Mouse (Mus musculus) mouse trophoblast stem cell (cell line): ENCODE measurements around the gene Psmc3.

ENCODE experiments used
- in situ Hi-C, 2 experiments: fragments of 300-500 bp; cut with MseI, MboI; formaldehyde crosslinking; loops; 2 replicates in 1 of 2; 3 replicates in 1 of 2; pipeline ENCODE4 v1.15.1; 2025

Gene Psmc3

DNA sequence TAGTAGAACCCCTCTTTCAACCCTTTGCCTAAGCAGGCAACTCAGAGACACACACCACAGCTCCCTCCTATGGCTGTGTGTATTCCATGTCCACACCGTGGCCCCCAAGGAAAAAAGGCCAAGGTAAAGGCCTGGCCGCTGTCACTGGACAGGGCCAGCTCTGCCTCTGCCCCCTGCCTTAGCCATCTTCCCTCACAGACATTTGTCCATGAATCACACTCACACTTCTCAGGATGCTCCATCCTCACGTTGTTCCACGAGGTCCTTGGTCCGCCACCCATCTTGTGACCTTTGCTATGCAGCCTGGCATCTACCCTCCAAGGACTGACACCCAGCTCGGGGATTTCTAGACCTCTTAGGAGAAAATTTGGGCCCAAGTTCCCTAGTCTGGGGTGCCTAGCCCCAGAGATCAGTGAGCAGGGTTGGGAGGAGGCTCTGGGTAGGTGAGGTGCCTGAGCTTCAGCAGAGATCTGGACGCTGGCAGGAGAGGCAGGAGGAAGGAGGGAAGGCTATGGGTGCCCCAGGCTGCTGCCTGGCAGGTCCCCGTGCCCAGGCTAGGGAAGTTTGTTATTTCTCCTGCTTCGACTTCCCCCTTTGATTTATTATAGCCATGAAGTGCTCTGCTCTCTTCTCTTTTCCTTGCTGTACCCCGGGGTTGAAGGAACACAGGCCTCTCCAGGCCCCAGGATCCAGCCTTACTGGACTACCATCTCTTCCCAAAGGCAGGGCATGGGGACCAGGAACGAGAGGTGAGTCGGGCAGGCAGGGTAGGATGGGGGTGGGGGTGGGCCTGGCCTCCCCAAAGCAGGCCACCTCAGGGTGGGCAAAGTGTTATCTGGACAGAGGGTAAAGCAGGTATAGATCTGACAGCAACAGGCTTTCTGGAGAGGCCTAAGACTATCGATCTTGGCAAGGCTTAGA is 28.2 kb downstream of the Psmc3 start, which contains the start of gene Spi1:
Spi1 (plus strand) TSS at position 616 of the 921 bp plus-strand sequence.
- in situ Hi-C loops: no loop called here

DNA sequence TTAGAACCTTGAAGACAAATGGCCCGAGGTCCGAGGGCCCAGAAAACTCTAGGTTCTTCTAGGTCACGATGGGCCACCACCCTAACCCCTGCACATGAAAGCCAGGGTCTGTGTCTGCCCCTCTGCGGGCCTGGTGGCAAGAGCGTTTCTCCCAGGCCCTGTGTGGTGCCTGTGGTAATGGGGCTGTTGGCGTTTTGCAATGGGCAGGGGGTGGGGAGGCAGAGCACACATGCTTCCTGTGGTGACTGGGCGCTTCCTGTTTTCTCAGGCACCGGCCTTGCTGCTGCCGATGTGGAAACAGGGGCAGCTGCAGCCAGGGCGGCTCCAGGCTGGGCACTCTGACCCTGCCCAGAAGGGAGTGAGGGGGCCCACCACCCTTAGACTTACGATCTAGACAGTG is 29.0 kb downstream of the Psmc3 start:
- in situ Hi-C loops: no loop called here

DNA sequence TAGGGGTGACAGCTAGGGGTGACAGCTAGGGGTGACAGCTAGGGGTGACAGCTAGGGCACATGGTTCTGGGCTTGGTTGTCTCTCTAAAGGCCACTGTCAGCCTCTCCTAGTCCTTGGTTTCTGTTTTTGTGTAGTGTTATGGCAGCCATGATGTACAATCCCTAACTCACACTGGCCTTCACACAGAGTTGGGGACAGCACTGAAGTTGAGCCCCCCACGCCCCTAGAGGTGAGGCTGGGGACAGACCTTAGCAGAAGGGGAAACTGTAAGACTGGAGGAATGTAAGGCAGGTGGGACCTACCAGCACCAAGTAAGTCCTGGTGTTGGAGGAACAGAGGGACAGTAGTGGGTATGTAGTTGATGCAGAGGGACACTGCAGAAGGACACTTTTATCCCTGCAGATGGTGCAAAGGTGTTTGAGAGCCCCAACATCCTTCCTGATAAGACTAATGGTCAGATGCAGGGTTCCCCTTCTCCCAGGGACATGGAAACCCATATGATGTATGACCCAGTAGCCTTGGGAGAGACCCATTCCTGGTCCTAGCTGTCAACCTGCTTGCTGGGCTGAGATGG is 29.6 kb downstream of the Psmc3 start:
- in situ Hi-C loops: no loop called here

DNA sequence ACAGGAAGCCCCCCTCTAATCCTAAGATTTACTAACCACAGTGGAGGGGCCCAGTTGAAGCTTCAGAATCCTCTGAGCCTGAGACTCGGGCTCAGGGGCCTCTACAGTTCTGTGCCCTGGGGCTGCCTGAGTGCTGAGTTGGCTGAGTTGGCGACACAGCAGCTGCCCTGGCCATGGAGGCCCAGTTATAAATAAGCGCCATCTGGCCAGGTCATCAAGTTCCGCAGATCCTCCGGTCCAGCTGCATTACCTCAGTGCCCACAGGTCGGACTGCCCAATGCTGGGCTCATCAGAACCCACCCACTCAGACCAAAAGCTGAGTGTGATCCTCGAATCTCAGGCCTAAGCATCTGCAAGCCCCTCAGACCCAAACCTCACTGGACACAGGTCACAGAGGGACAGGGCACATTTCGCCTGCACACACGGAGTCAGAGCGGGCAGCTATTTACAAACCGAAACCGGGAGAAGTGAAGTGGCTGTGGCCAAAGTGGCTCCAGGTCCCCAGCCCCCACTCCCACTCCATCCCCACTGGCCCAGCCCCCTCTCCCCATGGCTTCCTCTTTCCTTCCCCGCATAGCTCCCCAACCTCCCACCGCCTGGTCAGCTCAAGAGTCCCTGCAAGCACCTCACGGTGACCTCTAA is 30.5 kb downstream of the Psmc3 start:
- in situ Hi-C loops: no loop called here

DNA sequence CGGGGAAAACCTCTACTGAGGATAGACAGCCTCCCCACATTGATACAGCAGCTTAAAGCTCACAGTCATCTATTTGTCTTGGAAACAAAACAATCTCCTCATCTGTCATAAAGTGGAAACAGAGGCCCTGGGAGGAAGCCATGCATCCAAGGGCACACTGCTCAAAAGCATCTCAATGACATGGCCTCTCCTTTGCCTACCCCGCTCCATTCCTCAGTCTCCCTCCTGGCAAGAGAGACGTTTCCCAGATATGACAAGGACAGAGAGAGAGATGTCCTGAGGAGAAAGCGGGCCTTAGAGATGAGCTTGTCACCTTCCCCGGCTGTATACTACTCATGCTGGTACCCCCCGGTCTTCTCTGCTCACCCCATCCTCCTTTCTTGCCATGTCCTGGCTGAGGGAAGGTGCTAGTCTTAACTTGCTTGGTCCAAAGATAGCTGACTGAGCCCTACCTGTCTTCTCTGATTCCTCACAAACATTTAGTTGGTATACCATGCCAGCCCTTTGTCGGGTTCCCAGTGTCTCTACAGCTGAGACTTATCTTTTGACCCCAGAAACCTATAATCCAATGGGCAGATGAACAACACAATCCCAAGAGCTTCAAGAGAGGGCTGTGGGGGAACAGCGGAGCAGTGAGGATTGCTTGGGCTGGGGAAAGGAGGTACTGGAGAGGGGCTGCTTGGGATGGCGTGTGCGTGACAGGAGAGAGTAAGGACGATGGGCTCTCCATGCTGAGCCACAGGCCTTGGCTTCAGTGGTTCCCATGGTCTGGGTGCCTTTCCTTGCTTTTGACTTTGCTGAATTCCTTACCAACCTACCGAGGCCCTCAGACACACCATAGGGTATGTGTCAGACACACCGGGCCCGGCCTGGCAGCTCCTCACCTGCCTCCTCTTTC is 31.9 kb downstream of the Psmc3 start:
- in situ Hi-C loops: no loop called here

DNA sequence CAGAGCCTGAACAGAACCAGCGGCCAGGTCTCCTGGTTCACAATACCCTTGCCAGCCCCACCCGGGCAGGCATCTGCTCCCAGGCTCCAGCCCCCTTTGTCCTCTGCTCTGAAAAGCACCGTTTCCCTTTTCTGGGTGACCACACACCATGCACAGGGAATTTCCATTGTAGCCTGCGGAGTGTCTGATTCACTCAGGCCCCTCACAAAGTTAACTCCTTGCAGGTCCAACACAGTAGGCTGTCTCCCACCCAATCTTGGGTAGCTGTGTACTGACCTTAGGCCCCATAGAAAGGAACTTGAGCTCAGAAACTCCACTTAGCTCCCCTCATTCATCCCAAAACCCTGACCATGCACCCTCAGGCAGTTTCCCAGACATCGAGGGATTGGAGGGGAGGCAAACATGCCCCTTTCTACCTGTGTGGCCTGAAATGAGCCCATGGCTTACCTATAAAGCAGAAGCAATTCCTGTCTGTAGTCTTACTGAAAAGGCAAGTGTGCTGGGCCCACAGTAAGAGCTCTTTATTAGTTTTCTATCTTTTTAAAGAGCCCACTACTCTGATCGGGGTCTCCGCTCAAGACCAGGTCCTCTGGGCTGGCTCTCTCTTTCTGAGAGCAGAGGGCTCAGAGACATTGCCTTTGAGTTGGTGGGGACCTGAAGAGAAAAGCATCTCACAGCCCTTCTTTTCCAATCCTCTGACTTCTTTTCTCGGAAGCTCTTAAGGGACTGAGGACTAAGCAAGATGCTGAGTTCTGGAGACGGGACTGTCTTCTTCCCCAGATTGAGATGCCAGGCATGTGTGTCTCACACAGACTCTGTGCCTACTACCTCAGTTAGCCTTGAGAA is 32.8 kb downstream of the Psmc3 start:
- in situ Hi-C loops: no loop called here

DNA sequence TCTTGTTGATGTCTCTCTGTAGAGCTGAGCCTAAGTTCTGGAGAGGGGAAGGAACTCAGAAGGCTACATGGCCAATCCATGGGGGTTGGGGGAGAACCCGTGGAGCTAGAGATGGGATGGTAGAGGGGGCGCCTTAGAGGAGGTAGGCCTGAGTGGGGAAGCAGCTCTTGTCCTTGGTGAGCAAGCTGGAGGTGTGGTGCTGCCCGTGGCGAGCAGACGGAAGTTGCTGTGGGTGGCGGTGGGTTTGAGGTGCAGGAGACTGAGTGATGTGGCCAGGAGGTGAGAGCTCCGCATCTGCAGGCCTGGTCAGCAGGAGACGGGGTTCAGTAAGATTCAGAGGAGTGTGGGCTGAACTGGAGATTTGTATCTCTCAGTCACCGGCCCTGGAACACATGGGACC is 33.6 kb downstream of the Psmc3 start:
- in situ Hi-C loops: no loop called here

DNA sequence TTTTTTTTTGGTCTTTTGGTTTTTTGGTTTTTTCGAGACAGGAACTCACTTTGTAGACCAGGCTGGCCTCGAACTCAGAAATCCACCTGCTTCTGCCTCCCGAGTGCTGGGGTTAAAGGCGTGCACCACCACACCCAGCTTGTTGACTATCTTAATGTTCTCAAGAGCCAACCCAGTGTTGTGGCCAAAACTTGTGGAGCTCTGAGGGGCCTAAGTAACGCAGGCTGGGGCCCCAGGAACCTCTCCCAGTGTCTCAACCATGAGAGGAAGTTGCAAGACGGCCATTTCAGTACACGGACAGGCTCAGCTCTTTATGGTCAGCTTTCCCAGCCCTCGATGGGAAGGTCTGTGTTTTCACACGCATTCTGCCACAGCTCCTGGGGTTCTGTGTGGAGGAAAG is 35.2 kb downstream of the Psmc3 start:
- in situ Hi-C loops: no loop called here

DNA sequence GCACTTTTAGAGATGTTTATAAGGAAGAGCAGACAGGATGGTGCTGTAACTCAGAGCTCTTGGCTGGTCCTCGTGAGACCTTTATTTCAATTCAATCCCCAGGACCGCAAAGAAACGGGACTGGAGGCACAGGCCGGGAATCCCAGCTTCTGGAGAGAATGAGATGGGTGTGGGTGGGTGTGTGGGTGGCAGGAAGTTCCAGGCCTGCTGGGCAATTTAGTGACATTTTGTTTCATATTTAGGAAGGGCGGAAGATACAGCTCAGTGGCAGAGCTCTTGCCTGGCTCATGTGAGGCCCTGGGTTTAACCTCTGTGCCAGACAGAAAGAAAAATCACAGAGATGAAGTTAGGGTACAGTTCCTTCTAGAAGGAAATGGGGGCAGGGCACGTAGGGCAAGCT is 36.4 kb downstream of the Psmc3 start:
- in situ Hi-C loops: no loop called here

DNA sequence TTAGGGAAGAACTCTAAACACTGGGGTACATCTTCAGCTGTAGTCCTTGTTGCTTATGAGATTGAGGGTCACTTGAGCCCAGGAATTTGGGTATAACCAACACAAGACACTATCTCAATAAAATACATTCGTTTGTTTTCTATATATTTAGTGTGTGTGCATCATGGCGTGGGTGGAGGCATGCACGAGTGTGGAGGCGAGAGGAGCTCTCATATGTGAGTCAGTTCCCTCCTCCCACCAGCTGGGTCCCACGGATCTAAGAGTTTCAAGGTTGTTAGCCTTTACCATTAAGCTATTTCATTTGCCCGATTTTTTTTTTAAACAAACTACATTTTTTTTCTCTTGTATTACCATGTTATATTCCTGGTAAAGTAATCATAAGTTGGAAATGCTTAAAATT is 37.0 kb downstream of the Psmc3 start:
- in situ Hi-C loops: no loop called here

DNA sequence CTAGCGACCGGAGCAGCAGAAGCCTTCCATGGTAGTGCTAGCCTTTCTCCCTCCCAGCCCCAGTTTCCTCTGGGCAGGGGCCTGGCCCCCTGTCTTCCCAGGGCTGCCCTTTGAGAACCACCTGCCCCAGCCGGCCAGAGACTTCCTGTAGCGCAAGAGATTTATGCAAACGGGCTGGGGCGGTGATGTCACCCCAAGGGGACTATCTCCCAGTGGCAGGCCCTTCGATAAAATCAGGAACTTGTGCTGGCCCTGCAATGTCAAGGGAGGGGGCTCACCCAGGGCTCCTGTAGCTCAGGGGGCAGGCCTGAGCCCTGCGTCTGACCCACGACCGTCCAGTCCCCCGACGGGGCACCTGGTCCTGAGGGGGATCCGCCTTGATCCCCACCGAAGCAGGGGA is 42.7 kb downstream of the Psmc3 start:
- in situ Hi-C loops: no loop called here

DNA sequence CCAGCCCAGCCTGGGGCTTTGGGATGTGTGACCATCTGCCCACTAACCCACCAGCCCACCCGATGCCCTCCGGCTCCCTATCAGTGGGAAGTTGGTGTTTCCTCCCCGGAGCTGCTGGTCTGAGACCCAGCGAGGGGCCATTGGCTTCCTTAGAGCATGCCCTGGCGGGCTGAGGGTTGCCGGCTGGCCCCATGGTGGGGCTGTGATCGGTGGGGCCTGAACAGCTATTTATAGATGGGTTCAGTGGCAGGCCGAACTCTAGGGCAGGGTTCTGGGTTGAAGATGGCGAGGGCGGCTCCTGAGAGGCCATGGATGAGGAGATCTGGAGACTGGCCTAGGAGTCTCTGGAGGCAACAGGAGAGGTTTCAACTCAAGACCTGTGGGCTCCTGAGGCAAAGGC is 43.2 kb downstream of the Psmc3 start:
- in situ Hi-C loops: no loop called here

DNA sequence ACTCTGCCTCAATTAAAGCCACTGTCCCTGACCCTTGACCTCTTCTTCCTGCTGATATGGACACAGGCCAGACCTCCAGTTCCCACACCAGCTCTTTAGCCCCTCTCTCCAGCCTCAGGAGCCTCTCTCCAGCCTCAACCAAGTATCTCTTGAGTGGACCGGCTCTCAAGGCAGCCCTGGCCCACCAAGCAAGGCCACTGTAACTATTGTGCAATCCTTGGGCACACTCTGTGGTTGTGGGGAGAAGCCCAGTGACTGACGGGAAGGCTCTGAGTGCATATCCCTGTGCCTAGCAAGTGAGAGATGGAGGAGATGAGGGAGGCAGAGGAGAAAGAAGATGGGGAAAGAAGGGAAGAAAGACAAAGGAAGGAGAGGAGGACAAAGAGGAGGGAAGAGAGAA is 44.3 kb downstream of the Psmc3 start:
- in situ Hi-C loops: no loop called here

DNA sequence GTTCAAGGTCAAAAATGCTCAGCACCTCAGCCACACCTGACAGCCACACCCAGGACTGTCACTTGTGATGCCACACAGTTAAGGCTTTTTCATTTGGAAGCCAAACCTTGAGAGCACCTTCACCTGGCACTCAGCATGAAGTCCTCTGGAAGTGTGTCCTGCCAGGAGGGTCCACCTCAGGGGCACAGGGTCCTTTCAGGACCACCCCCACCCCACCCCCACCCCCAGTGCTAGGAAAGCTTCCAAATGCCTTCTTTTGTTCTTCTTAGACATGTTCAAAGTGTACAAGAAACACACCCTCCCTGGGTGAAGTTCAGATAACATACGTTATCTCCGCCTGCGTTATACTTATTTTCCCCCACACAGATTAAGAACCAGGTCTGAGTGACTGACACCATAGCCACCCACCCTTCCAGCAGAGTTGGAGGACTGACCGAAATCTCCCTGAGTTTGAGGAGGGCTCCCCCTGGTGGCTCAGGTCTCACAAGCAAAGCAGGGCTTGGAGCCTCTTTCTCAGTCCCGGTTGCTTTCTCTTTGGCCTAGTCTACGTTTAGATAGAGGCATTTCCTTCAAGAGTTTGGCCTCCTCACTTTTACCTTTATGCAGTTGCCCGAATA is 47.4 kb downstream of the Psmc3 start:
- in situ Hi-C loops: no loop called here

DNA sequence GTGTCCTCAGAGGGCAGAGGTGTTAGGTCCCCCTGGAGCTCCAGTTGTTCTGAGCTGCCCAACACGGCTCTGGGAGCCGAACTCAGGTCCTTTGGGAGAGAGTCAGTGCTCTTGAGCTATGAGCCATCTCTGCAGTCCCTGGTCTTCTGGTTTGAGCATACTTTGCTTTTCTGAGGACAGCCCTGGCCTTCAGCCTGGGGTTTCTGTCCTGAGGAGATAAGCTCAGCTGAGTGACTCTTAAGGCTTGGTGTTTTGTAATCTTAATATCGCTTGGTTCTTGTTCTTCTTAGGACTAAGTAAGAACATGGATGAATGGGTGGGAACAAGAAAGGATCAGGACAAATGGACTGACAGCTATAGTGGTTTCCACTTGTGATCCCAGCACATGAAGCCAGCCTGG is 54.3 kb downstream of the Psmc3 start:
- in situ Hi-C loops: no loop called here

DNA sequence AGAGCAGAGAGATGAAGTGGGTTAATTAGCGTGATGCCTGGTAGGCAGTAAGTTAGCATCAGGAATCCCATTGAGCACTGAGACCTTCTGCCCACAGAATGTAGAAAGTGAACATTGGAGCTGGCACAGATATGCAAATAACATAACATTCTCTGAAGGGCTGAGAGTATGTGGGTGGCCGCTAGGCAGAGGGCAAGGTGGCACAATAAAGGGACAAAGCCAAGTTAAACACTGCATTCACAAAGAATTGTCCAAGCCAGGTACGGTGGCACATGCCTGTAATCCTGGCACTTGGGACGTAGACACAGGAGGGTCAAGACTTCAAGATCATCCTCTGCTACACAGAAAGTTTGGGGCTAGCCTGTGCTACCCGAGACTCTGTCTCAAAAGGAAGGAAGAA is 55.4 kb downstream of the Psmc3 start:
- in situ Hi-C loops: no loop called here

DNA sequence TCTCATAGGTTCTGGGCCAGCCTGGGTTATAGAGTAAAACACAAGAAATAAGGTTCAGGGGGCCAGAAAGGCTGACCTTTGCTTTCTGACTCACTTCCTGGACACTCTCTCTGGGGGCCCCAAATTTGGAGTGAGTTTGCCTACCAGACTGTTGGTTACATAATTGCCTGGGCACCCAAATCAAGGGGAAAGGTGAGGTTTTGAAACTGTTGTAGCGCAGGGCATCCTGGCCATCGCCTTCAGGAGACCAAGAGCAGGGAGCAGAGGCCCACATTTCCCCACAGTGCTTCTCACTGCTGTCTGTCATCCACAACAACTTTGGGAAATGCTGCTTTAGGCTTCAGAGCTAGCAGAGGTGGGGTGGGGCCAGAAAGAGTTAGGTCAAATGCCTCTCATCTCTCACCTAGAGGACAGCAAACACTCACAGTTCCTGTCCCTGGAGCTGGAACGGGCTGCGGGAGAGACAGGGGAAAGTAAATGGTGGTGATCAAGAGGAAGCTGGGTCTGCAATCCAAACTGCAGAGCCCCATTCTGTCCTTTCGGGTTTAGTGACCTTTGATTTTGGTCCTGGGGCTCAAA is 56.1 kb downstream of the Psmc3 start:
- in situ Hi-C loops: loop anchor here in 1 of 2 experiments (10.0 kb wide), 1 partner anchor 125 kb away; the partner anchor contains the start of gene Ddb2

DNA sequence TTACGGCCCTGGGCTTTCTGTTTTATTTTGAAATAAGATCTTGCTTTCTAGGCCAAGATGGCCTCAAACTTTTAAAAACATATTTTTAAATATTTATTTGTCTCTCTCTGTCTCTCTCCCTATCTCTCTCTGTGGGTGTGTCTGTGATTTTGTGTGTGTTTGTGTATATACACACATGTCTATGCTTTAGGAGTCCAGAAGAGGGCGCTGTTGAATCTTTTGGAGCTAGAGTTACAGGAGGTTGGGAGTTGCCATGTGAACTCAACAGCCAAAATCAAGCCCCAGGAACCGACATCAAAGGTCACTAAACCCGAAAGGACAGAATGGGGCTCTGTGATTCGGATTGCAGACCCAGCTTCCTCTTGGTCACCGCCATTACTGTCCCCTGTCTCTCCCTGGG is 56.6 kb downstream of the Psmc3 start:
- in situ Hi-C loops: loop anchor here in 1 of 2 experiments (10.0 kb wide), 1 partner anchor 124 kb away; the partner anchor contains the start of gene Ddb2

DNA sequence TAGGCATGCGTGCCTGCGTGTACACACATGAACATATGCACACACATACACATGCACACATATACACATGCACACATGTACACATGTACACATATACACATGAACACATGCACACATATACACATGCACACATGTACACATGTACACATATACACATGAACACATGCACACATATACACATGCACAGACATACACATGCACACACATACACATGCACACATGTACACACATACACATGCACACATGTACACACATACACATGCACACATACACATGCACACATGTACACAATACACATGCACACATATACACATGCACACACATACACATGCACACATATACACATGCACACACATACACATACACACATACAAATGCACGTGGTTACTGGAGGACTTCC is 58.0 kb downstream of the Psmc3 start:
- in situ Hi-C loops: loop anchor here in 1 of 2 experiments (10.0 kb wide), 1 partner anchor 123 kb away; the partner anchor contains the start of gene Ddb2

DNA sequence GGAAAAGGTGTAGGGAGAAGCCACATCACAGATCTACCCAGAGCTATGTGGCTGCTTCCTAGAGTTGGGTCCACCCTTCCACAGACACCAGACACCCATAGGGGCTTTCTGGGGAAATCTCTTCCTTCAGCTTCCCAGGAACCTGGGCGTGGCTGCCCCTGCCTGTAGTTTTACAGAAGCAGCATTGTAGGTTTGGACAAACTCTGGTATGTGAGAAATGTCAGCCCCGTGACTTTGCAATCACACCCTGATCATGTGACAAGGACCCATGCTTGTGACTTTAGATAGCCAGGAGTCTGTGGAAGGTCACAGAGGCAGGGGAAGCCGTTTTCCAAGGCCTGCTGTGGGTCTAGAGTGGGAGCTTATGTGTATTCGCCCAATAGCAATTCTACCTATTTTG is 58.7 kb downstream of the Psmc3 start:
- in situ Hi-C loops: loop anchor here in 1 of 2 experiments (10.0 kb wide), 1 partner anchor 122 kb away; the partner anchor contains the start of gene Ddb2
